Mouse (Mus musculus): ENCODE measurements at regions not wholly inside any gene's neighbourhood (a gene's known extent, or its start where the extent isn't known, plus 50 kb on each side); places are given as distances from the start of the nearest gene placed in this dataset.

DNA sequence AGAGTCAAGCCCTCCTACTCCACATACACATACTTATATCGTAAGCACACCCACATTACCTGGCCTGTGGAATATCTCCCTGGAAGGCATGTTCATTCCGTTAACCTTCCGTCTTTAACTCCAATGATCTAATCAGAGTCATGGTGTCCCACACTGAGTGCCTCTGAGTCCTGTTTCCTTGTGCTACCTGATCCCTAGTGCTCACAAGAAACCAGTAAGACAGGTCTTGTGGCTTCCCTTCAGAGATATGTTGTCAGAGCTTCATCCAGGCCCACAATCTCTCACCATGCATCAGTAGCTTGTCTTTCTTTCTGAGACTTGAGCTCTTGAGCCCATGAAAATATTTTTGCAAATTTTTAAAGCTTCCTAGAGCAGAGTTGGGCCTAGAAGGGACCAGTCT lies 63.2 kb upstream of the Cadm1 start:
- H3K4me3 ChIP-seq = no peak overlapping the region
- no peak overlapping the region for H3K4me2 ChIP-seq (ENCODE audit: low read depth)
- TF ChIP-seq MAX (IDR thresholded peaks at IDR 0.05; ENCODE audit: low read depth) = no peak
- TF ChIP-seq TCF12 (IDR thresholded peaks at IDR 0.05; ENCODE audit: insufficient read depth, poor library complexity, severe bottlenecking) = no peak
- TF ChIP-seq CEBPB (IDR thresholded peaks at IDR 0.05; ENCODE audit: insufficient read depth, poor library complexity, severe bottlenecking) = no peak
- TF ChIP-seq E2F4 (IDR thresholded peaks at IDR 0.05; ENCODE audit: insufficient read depth) = no peak
- TF ChIP-seq REST (IDR thresholded peaks at IDR 0.05; ENCODE audit: insufficient read depth, insufficient read length) = no peak
- TF ChIP-seq MYOD1 (IDR thresholded peaks at IDR 0.05; ENCODE audit: control insufficient read depth in 1 of 3, insufficient read length in 2 of 3, low read depth in 2 of 3) = no peak
- no peak for TF ChIP-seq POLR2AphosphoS2 (IDR thresholded peaks at IDR 0.05; ENCODE audit: insufficient read length, low read depth)
- no peak for TF ChIP-seq MYOG (IDR thresholded peaks at IDR 0.05; ENCODE audit: control insufficient read depth in 1 of 3, insufficient read depth in 1 of 3, insufficient read length in 2 of 3, low read depth in 2 of 3)
- TF ChIP-seq SRF (IDR thresholded peaks at IDR 0.05; ENCODE audit: control insufficient read depth, insufficient read length, low read depth) = no peak
- no peak for TF ChIP-seq USF1 (IDR thresholded peaks at IDR 0.05; ENCODE audit: low read depth)
- no peak for TF ChIP-seq POLR2A (IDR thresholded peaks at IDR 0.05; ENCODE audit: insufficient read length, low read depth)
- no peak for TF ChIP-seq TCF3 (IDR thresholded peaks at IDR 0.05; ENCODE audit: insufficient read length, low read depth)
- H3K27me3 ChIP-seq (ENCODE audit: control insufficient read depth, insufficient read depth, insufficient read length) = no peaks in the 10 kb centered on the region
- no peaks in the 10 kb centered on the region for H3K79me2 ChIP-seq (ENCODE audit: control insufficient read depth, insufficient read depth)
- H3K36me3 ChIP-seq (ENCODE audit: control insufficient read depth, insufficient read depth) = no peaks in the 10 kb centered on the region
- no peak overlapping the region for H3ac ChIP-seq (ENCODE audit: control insufficient read depth, insufficient read length)

DNA sequence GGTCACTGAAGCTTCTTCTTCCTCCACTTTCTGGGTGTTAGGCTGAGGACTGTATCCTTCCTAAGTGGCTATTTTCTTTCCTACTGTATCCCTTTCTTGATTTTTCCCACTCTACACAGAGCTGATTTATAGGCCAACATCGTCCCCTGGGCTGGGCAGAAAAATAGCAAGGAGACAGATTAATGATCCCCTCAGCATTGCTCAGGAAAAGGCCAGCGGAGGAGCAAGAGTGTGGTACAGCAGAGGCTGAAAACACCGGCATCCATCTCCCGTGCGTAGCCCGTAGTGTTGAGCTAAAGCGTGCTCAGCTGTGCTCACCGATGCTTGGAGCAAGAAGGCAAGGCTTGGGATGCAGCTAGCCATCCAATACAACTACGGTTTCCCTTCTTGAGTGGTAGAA lies 62.2 kb upstream of the Cadm1 start:
- Histone ChIP-seq H3K79me2 (ENCODE audit: control insufficient read depth, insufficient read depth) (no peaks in the 10 kb centered on the region), H3ac (ENCODE audit: control insufficient read depth, insufficient read length) (no peak overlapping the region), H3K27me3 (ENCODE audit: control insufficient read depth, insufficient read depth, insufficient read length) (no peaks in the 10 kb centered on the region), H3K36me3 (ENCODE audit: control insufficient read depth, insufficient read depth) (no peaks in the 10 kb centered on the region), H3K4me3 (no peak overlapping the region), H3K4me2 (ENCODE audit: low read depth) (no peak overlapping the region)
- no peak for TF ChIP-seq E2F4 (IDR thresholded peaks at IDR 0.05; ENCODE audit: insufficient read depth)
- no peak for TF ChIP-seq REST (IDR thresholded peaks at IDR 0.05; ENCODE audit: insufficient read depth, insufficient read length)
- TF ChIP-seq MYOG (IDR thresholded peaks at IDR 0.05; ENCODE audit: control insufficient read depth in 1 of 3, insufficient read depth in 1 of 3, insufficient read length in 2 of 3, low read depth in 2 of 3) = no peak
- no peak for TF ChIP-seq MYOD1 (IDR thresholded peaks at IDR 0.05; ENCODE audit: control insufficient read depth in 1 of 3, insufficient read length in 2 of 3, low read depth in 2 of 3)
- TF ChIP-seq USF1 (IDR thresholded peaks at IDR 0.05; ENCODE audit: low read depth) = no peak
- no peak for TF ChIP-seq POLR2AphosphoS2 (IDR thresholded peaks at IDR 0.05; ENCODE audit: insufficient read length, low read depth)
- TF ChIP-seq SRF (IDR thresholded peaks at IDR 0.05; ENCODE audit: control insufficient read depth, insufficient read length, low read depth) = no peak
- TF ChIP-seq POLR2A (IDR thresholded peaks at IDR 0.05; ENCODE audit: insufficient read length, low read depth) = no peak
- no peak for TF ChIP-seq CEBPB (IDR thresholded peaks at IDR 0.05; ENCODE audit: insufficient read depth, poor library complexity, severe bottlenecking)
- TF ChIP-seq MAX (IDR thresholded peaks at IDR 0.05; ENCODE audit: low read depth) = no peak
- no peak for TF ChIP-seq TCF3 (IDR thresholded peaks at IDR 0.05; ENCODE audit: insufficient read length, low read depth)
- no peak for TF ChIP-seq TCF12 (IDR thresholded peaks at IDR 0.05; ENCODE audit: insufficient read depth, poor library complexity, severe bottlenecking)

DNA sequence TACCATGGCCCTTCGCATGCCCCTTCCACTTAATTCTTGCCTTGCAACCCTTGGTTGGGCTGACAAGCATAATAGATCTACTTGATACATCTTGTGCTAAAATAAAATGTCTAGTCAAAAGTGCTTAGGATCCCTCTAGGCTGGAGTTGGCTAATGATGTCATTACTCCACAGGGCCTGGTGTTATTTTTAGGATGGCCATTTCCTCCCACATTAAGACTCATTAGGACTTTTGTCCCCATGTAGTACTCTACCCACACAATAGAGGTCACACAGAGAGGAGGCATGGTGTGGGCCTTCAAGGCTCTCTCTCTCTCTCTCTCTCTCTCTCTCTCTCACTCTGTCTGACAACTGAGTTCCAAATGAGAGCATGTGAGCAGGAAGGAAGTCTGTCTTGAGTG lies 60.4 kb upstream of the Cadm1 start:
- no peaks in the 10 kb centered on the region for H3K79me2 ChIP-seq (ENCODE audit: control insufficient read depth, insufficient read depth)
- H3K4me3 ChIP-seq = no peak overlapping the region
- H3ac ChIP-seq (ENCODE audit: control insufficient read depth, insufficient read length) = no peak overlapping the region
- H3K27me3 ChIP-seq (ENCODE audit: control insufficient read depth, insufficient read depth, insufficient read length) = peaks cover 4% of the 10 kb centered on the region
- H3K36me3 ChIP-seq (ENCODE audit: control insufficient read depth, insufficient read depth) = no peaks in the 10 kb centered on the region
- H3K4me2 ChIP-seq (ENCODE audit: low read depth) = no peak overlapping the region
- TF ChIP-seq TCF3 (IDR thresholded peaks at IDR 0.05; ENCODE audit: insufficient read length, low read depth) (no peak), CEBPB (IDR thresholded peaks at IDR 0.05; ENCODE audit: insufficient read depth, poor library complexity, severe bottlenecking) (no peak), POLR2AphosphoS2 (IDR thresholded peaks at IDR 0.05; ENCODE audit: insufficient read length, low read depth) (no peak), MAX (IDR thresholded peaks at IDR 0.05; ENCODE audit: low read depth) (no peak), USF1 (IDR thresholded peaks at IDR 0.05; ENCODE audit: low read depth) (no peak), REST (IDR thresholded peaks at IDR 0.05; ENCODE audit: insufficient read depth, insufficient read length) (no peak), TCF12 (IDR thresholded peaks at IDR 0.05; ENCODE audit: insufficient read depth, poor library complexity, severe bottlenecking) (no peak), SRF (IDR thresholded peaks at IDR 0.05; ENCODE audit: control insufficient read depth, insufficient read length, low read depth) (no peak), E2F4 (IDR thresholded peaks at IDR 0.05; ENCODE audit: insufficient read depth) (no peak), MYOG (IDR thresholded peaks at IDR 0.05; ENCODE audit: control insufficient read depth in 1 of 3, insufficient read depth in 1 of 3, insufficient read length in 2 of 3, low read depth in 2 of 3) (no peak), MYOD1 (IDR thresholded peaks at IDR 0.05; ENCODE audit: control insufficient read depth in 1 of 3, insufficient read length in 2 of 3, low read depth in 2 of 3) (no peak)

DNA sequence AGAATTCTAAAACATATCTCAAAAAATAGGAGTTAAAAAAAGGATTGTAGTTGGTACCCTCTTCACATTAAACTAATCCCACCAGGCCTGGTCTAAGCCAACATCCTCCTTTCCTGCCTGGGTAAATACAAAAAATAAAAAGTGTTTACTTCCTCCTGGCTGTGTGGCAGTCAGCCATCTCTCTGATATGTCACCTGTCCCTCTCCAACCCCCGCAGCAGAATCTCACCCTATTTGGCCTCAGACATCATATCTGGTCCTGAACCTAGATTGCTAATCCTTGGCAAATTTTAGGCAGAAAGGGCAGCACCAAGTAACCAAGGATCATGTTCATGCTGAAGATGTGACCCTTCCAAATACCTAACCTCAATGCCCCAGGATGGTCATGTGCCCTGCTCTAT lies 59.2 kb upstream of the Cadm1 start:
- Histone ChIP-seq H3K79me2 (ENCODE audit: control insufficient read depth, insufficient read depth) (no peaks in the 10 kb centered on the region), H3K4me2 (ENCODE audit: low read depth) (no peak overlapping the region), H3K4me3 (no peak overlapping the region), H3ac (ENCODE audit: control insufficient read depth, insufficient read length) (no peak overlapping the region), H3K27me3 (ENCODE audit: control insufficient read depth, insufficient read depth, insufficient read length) (peaks cover 4% of the 10 kb centered on the region), H3K36me3 (ENCODE audit: control insufficient read depth, insufficient read depth) (no peaks in the 10 kb centered on the region)
- no peak for TF ChIP-seq POLR2A (IDR thresholded peaks at IDR 0.05; ENCODE audit: insufficient read length, low read depth)

DNA sequence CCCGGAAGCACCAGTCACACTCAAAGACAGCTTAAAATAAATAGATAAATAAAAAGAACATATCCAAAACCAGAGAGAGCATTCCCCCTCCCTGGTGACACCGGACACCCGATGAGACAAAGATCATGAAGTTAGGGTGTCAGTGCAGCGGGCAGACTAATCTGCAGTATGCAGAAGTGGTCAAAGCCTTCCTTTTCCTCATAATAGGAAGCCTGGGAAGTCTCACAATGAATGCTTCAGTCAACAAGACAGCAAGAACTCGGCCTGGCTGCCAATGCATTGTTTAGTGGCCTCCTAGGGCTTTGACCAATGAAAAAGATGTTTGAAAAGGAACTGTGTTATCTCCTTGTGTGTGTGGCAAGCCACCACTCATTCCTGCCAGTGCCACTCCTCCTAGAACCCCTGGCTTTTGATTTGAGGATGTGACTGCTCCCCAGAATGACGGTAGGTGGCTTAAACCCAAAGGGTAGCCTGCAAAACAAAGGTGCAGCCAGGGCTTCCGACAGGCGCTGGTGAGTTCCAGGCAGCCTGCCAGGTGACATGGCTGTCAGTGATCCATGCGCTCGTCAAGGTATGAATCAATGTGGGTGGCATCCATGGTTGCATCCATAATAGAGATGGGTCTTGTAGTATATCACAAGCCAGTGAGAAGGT lies 58.1 kb upstream of the Cadm1 start:
- TF ChIP-seq POLR2A (IDR thresholded peaks at IDR 0.05; ENCODE audit: insufficient read length, low read depth) (no peak), POLR2AphosphoS2 (IDR thresholded peaks at IDR 0.05; ENCODE audit: insufficient read length, low read depth) (no peak), CEBPB (IDR thresholded peaks at IDR 0.05; ENCODE audit: insufficient read depth, poor library complexity, severe bottlenecking) (no peak), MAX (IDR thresholded peaks at IDR 0.05; ENCODE audit: low read depth) (no peak), E2F4 (IDR thresholded peaks at IDR 0.05; ENCODE audit: insufficient read depth) (no peak), MYOG (IDR thresholded peaks at IDR 0.05; ENCODE audit: control insufficient read depth in 1 of 3, insufficient read depth in 1 of 3, insufficient read length in 2 of 3, low read depth in 2 of 3) (no peak), REST (IDR thresholded peaks at IDR 0.05; ENCODE audit: insufficient read depth, insufficient read length) (no peak), TCF3 (IDR thresholded peaks at IDR 0.05; ENCODE audit: insufficient read length, low read depth) (no peak), USF1 (IDR thresholded peaks at IDR 0.05; ENCODE audit: low read depth) (no peak), MYOD1 (IDR thresholded peaks at IDR 0.05; ENCODE audit: control insufficient read depth in 1 of 3, insufficient read length in 2 of 3, low read depth in 2 of 3) (no peak), TCF12 (IDR thresholded peaks at IDR 0.05; ENCODE audit: insufficient read depth, poor library complexity, severe bottlenecking) (no peak)
- H3K79me2 ChIP-seq (ENCODE audit: control insufficient read depth, insufficient read depth) = no peaks in the 10 kb centered on the region
- H3K4me2 ChIP-seq (ENCODE audit: low read depth) = no peak overlapping the region
- H3K27me3 ChIP-seq (ENCODE audit: control insufficient read depth, insufficient read depth, insufficient read length) = peaks cover 4% of the 10 kb centered on the region
- no peak overlapping the region for H3K4me3 ChIP-seq
- no peaks in the 10 kb centered on the region for H3K36me3 ChIP-seq (ENCODE audit: control insufficient read depth, insufficient read depth)
- H3ac ChIP-seq (ENCODE audit: control insufficient read depth, insufficient read length) = no peak overlapping the region

Data from myocyte (in vitro differentiated cells).